Mouse (Mus musculus): ENCODE results near the gene Mrgprd. TPM values are rescaled to one million over a fixed set of nuclear protein-coding genes. Genes with fewer than 3 reads are reported as not detected.

Gene Mrgprd
- not detected for polyA plus RNA-seq (2014; fragmentation: Illumina TruSeq; extraction: RNeasy Lipid Tissue Mini Kit (QIAGEN cat#74804); ENCODE audit: low read depth, low replicate concordance)

DNA sequence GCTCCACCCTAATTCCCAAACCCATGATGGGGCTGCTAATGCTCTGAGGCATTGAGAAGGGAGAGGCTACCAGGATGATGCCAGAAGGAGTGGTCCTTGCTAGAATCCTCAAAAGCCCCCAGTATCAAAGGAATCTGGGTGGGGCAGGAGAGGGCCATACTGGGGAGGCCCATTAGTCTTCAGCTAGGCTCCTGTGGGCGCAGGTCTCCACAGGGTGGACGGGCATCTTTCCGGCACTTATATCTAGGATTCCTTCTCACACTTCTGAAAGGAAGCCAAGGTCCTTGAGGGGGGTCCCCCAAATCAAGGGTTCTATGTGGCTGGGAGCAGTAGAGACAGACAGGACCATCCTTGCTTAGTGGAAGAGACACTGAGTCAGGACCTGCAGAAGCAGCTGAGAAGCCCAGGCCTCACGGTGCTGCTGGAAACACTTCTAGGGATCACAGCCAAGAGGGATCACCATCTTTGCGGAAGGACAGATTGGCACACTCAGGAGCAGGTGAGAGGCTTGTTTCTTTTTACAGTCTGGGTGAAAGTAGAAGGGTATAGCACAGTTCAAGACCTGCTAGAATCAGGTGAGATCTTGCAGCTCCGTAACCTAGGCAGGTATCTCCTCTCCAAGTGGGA is at the start of gene Mrgprd:
Mrgprd (plus strand) TSS at position 51 of the 627 bp plus-strand sequence.

DNA sequence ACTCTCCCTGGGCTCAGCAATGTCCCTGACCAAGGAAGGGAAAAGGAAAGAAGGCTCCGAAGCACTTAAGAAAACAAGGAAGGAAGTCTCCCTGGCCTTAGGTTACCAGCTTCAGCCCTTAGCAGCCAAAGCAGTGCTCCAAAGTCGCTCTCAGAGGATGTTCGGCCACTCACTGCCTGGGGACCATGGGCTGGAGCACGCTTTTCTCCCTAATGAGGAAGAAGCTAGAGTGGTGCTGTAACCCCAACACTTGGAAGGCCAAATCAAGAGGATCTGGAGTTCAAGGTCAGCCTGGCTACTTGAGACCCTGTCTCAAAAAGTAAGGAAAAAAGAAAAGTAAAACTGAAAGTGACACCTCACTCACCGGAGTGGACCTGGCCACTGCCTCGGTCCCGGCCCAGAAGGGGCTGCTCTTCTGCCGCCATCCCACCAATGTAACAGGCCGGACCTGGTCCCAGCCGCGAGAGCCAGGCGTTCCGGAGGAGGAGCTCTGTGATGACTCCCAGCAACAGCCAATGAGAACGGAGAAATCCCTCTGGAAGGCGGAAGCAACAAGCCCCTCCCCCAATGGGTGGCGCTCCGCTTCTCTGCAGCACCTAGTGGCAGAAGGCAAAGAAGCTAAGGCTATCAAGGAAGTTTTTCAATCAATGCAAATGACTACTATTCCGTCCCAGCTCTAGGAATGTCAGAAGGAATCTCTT is 31.0 kb upstream of the Mrgprd start, which contains the start of gene Tpcn2:
Tpcn2 (minus strand) TSS at position 525 of the 701 bp plus-strand sequence.

DNA sequence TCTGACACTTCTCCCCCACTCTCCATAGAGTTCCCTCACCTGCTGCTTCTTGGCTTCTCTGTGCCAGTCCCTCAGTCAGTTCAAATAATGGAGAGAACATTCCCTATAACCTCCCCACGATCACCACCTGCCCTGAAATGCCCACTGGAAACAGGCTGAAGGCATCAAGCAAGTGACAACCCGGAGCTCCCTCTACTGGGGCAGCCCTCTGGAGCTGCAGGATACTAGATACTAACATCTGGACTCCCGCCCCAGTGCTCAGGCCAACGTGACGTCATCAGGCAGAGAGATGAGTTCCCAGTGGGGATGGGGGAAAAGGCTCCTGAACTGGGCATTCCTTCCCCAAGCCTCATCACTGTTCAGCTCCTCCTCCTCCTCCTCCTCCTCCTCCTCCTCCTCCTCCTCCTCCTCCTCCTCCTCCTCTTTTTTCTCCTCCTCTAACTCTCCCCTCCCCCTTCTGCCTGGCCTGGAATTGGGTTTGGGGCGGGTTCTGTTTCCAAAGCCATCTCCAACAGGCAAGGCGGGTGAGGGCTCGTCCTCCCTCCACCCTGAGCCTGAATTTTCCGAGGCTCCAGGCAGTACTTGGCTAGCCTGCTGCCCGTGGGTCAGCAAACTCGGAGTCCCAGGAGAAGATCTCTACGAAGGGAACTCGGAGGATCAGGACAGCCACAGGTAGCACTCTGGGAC is 14.2 kb upstream of the Mrgprd start, which contains the start of gene Mrgprf:
Mrgprf (plus strand) TSS at position 508 of the 687 bp plus-strand sequence.

Other genes with a start within 250 kb of the Mrgprd start
- gene 1810010D01Rik, start 106.7 kb upstream of the Mrgprd start, polyA plus RNA-seq (2014; fragmentation: Illumina TruSeq; extraction: RNeasy Lipid Tissue Mini Kit (QIAGEN cat#74804); ENCODE audit: low read depth, low replicate concordance), result not detected
- 1.6 TPM for gene Tpcn2, start 30.8 kb upstream of the Mrgprd start, polyA plus RNA-seq (2014; fragmentation: Illumina TruSeq; extraction: RNeasy Lipid Tissue Mini Kit (QIAGEN cat#74804); ENCODE audit: low read depth, low replicate concordance)
- gene Mrgprf, start 14.0 kb upstream of the Mrgprd start, polyA plus RNA-seq (2014; fragmentation: Illumina TruSeq; extraction: RNeasy Lipid Tissue Mini Kit (QIAGEN cat#74804); ENCODE audit: low read depth, low replicate concordance), result not detected

Measured in adrenal gland, adult 10 weeks (tissue).